Mouse (Mus musculus) megakaryocyte, embryonic 14.5 days (primary cell): ENCODE data around the gene Hspa4l.

Source experiments
- FLI1 ChIP-seq: IDR thresholded peaks from 2 replicates; pipeline ENCODE4 v1.6.1; 2012; ENCODE audit warnings: low read length, inconsistent platforms, mixed read lengths
- GATA1 ChIP-seq: IDR thresholded peaks from 3 replicates; pipeline ENCODE4 v1.6.1; 2012; ENCODE audit warnings: mixed read lengths, low read length, inconsistent platforms, borderline replicate concordance

DNA sequence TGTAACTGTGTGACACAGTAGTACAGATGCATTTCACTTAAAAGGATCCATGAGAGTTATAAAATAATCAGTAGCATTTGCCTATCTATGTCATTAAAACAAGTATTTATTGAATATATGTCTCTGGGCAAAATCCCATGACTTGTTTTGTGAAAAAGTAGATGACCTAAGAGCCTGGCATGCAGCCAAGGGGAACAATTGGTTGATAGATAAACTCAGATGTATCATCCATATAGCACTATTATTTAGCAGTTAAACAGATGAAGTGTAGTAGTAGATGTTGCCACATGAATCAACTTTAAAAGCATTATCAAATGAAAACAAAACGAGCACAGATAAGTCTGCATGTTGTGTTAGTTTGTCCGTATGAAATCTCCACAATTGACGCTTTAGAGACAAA, 25.3 kb upstream of the Hspa4l start:
- no peak for TF ChIP-seq GATA1
- TF ChIP-seq FLI1 = no peak
